Mouse (Mus musculus): ENCODE measurements around the gene Adamts9. TPM values are rescaled to one million over a fixed set of nuclear protein-coding genes. Genes with fewer than 3 reads are reported as not detected.

Gene Adamts9
- total and polyA plus RNA-seq, 2 experiments from 2014 or later, result 3.9 to 35.5 TPM

- Histone ChIP-seq H3K27me3 (ENCODE audit: control insufficient read depth, insufficient read depth, low read length) (no peaks in the 10 kb centered on the region), H3K4me1 (ENCODE audit: control insufficient read depth, insufficient read depth) (peaks cover 24% of the 10 kb centered on the region), H3K36me3 (replicated peaks; ENCODE audit: control insufficient read depth, insufficient read depth, low read length) (peaks cover 62% of the 10 kb centered on the region), H3K4me3 (ENCODE audit: low read depth, low read length) (no peak overlapping the region), H3K9me3 (replicated peaks; ENCODE audit: control insufficient read depth, low read length) (no peaks in the 10 kb centered on the region), H3K27ac (ENCODE audit: low read depth) (peak overlapping the region; percentile 75), H3K4me2 (ENCODE audit: low read depth, low read length) (no peak overlapping the region), H3K9ac (replicated peaks; ENCODE audit: low read depth, low read length) (no peak overlapping the region)
- DNase-seq (ENCODE audit: low spot score) (peak; percentile 74), ATAC-seq (ENCODE audit: insufficient read depth, low read depth) (peak; percentile 82)
- no peak for TF ChIP-seq EP300 (IDR thresholded peaks at IDR 0.05; ENCODE audit: low read depth)
- peak; percentile 42 for TF ChIP-seq CTCF (IDR thresholded peaks at IDR 0.05; ENCODE audit: low read depth)
- 2% methylated on average over 5 of the region's 5 CpGs for WGBS
These were observed 37.4 kb downstream of the Adamts9 start for GRCm38 (mm10) chr6:92905922-92906321.

DNA sequence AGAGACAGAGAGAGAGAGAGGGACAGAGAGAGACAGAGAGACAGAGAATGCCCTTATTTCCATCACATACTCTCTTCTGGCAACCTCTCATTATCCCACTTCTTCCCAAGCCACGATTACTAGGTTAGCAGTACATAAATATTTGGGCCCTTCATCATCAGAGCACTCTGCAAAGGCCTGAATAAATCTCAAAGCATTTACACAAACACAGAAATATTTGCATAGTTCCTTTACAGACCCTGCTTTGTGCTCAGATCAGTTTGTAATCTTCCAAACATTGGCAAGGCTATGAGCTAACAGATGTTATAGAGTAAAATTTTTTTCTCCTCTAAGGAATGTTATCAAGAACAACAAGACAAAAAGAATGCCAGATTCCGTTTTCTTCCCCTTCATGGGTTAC lies 38.8 kb downstream of the Adamts9 start:
- peaks cover 23% of the 10 kb centered on the region for H3K4me1 ChIP-seq (ENCODE audit: control insufficient read depth, insufficient read depth)
- H3K9me3 ChIP-seq (replicated peaks; ENCODE audit: control insufficient read depth, low read length), result no peaks in the 10 kb centered on the region
- H3K4me2 ChIP-seq (ENCODE audit: low read depth, low read length), result no peak overlapping the region
- H3K27me3 ChIP-seq (ENCODE audit: control insufficient read depth, insufficient read depth, low read length), result no peaks in the 10 kb centered on the region
- peaks cover 69% of the 10 kb centered on the region for H3K36me3 ChIP-seq (replicated peaks; ENCODE audit: control insufficient read depth, insufficient read depth, low read length)
- TF ChIP-seq EP300 (IDR thresholded peaks at IDR 0.05; ENCODE audit: low read depth), result no peak
- no peak for TF ChIP-seq CTCF (IDR thresholded peaks at IDR 0.05; ENCODE audit: low read depth)
- no peak overlapping the region for H3K27ac ChIP-seq (ENCODE audit: low read depth)
- no peak for DNase-seq (ENCODE audit: low spot score)
- 46% methylated on average over 2 of the region's 2 CpGs for WGBS
- no peak overlapping the region for H3K4me3 ChIP-seq (ENCODE audit: low read depth, low read length)
- H3K9ac ChIP-seq (replicated peaks; ENCODE audit: low read depth, low read length), result no peak overlapping the region
- no peak for ATAC-seq (ENCODE audit: insufficient read depth, low read depth)

DNA sequence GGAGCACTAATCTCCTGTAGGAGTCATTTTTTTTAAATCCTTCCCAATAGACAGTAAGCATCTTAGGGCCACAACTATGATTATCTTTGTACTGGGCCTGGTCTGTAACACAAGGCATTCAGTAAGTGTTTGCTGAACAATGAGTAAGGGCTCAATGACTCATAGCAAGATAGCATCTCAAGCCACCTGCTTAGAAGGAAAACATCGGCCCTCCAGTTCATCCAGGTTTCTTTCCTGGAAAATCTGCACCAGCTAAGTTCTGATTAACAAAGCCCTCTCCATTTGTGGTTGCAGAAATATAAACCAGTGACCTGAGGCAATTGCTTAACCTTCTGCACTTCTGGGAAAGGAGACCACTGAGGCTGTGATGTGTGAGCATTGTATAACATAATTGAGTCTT lies 39.3 kb downstream of the Adamts9 start:
- H3K4me3 ChIP-seq (ENCODE audit: low read depth, low read length), result no peak overlapping the region
- no peaks in the 10 kb centered on the region for H3K27me3 ChIP-seq (ENCODE audit: control insufficient read depth, insufficient read depth, low read length)
- H3K27ac ChIP-seq (ENCODE audit: low read depth), result no peak overlapping the region
- TF ChIP-seq CTCF (IDR thresholded peaks at IDR 0.05; ENCODE audit: low read depth) (no peak), EP300 (IDR thresholded peaks at IDR 0.05; ENCODE audit: low read depth) (no peak)
- DNase-seq (ENCODE audit: low spot score) (no peak), ATAC-seq (ENCODE audit: insufficient read depth, low read depth) (no peak)
- H3K9me3 ChIP-seq (replicated peaks; ENCODE audit: control insufficient read depth, low read length), result no peaks in the 10 kb centered on the region
- peaks cover 73% of the 10 kb centered on the region for H3K36me3 ChIP-seq (replicated peaks; ENCODE audit: control insufficient read depth, insufficient read depth, low read length)
- WGBS, result 55% methylated on average over 1 of the region's 1 CpGs
- no peak overlapping the region for H3K4me2 ChIP-seq (ENCODE audit: low read depth, low read length)
- peaks cover 18% of the 10 kb centered on the region for H3K4me1 ChIP-seq (ENCODE audit: control insufficient read depth, insufficient read depth)
- no peak overlapping the region for H3K9ac ChIP-seq (replicated peaks; ENCODE audit: low read depth, low read length)

- WGBS, result 64% methylated on average over 1 of the region's 1 CpGs
- no peak for ATAC-seq (ENCODE audit: insufficient read depth, low read depth)
- H3K27me3 ChIP-seq (ENCODE audit: control insufficient read depth, insufficient read depth, low read length), result no peaks in the 10 kb centered on the region
- H3K4me2 ChIP-seq (ENCODE audit: low read depth, low read length), result no peak overlapping the region
- no peak overlapping the region for H3K27ac ChIP-seq (ENCODE audit: low read depth)
- no peak overlapping the region for H3K4me3 ChIP-seq (ENCODE audit: low read depth, low read length)
- no peaks in the 10 kb centered on the region for H3K9me3 ChIP-seq (replicated peaks; ENCODE audit: control insufficient read depth, low read length)
- H3K36me3 ChIP-seq (replicated peaks; ENCODE audit: control insufficient read depth, insufficient read depth, low read length), result peaks cover 87% of the 10 kb centered on the region
- no peak overlapping the region for H3K9ac ChIP-seq (replicated peaks; ENCODE audit: low read depth, low read length)
- DNase-seq (ENCODE audit: low spot score), result no peak
- H3K4me1 ChIP-seq (ENCODE audit: control insufficient read depth, insufficient read depth), result 0 out of 2 replicates have a peak, but pooled peaks cover 3% of the 10 kb centered on the region
- TF ChIP-seq CTCF (IDR thresholded peaks at IDR 0.05; ENCODE audit: low read depth), result no peak
- no peak for TF ChIP-seq EP300 (IDR thresholded peaks at IDR 0.05; ENCODE audit: low read depth)
These were observed 51.8 kb downstream of the Adamts9 start for GRCm38 (mm10) chr6:92891535-92891934.

GRCm38 (mm10) chr6:92883131-92883900 lies 60.0 kb downstream of the Adamts9 start:
- H3K36me3 ChIP-seq (replicated peaks; ENCODE audit: control insufficient read depth, insufficient read depth, low read length), result peaks cover 87% of the 10 kb centered on the region
- DNase-seq (ENCODE audit: low spot score) (no peak), ATAC-seq (ENCODE audit: insufficient read depth, low read depth) (no peak)
- H3K9me3 ChIP-seq (replicated peaks; ENCODE audit: control insufficient read depth, low read length), result no peaks in the 10 kb centered on the region
- H3K27me3 ChIP-seq (ENCODE audit: control insufficient read depth, insufficient read depth, low read length), result no peaks in the 10 kb centered on the region
- no peak overlapping the region for H3K4me3 ChIP-seq (ENCODE audit: low read depth, low read length)
- H3K27ac ChIP-seq (ENCODE audit: low read depth), result no peak overlapping the region
- 69% methylated on average over 9 of the region's 9 CpGs for WGBS
- no peak for TF ChIP-seq CTCF (IDR thresholded peaks at IDR 0.05; ENCODE audit: low read depth)
- TF ChIP-seq EP300 (IDR thresholded peaks at IDR 0.05; ENCODE audit: low read depth), result no peak
- H3K9ac ChIP-seq (replicated peaks; ENCODE audit: low read depth, low read length), result no peak overlapping the region
- H3K4me2 ChIP-seq (ENCODE audit: low read depth, low read length), result no peak overlapping the region
- 0 out of 2 replicates have a peak, but pooled peaks cover 4% of the 10 kb centered on the region for H3K4me1 ChIP-seq (ENCODE audit: control insufficient read depth, insufficient read depth)

Data from heart, postnatal 0 days (tissue).